Mouse (Mus musculus) adipocyte (in vitro differentiated cells): ENCODE measurements around the gene Fdx1.

Experiments
- DNase-seq: peaks from one replicate; pipeline ENCODE4 v3.0.0-alpha.2; 2016; ENCODE audit warnings: low spot score

Gene Fdx1

GRCm38 (mm10) chr9:51961190-51961909 is 2.0 kb downstream of the Fdx1 start:
- DNase-seq = peak; percentile 64

- DNase-seq = no peak
These were observed 3.0 kb downstream of the Fdx1 start for GRCm38 (mm10) chr9:51960331-51960730.

- peak; percentile 74 for DNase-seq
These were observed 4.4 kb downstream of the Fdx1 start for GRCm38 (mm10) chr9:51958981-51959380.

GRCm38 (mm10) chr9:51957025-51957424 is 6.3 kb downstream of the Fdx1 start:
- no peak for DNase-seq

GRCm38 (mm10) chr9:51956484-51956883 is 6.9 kb downstream of the Fdx1 start:
- DNase-seq = peak; percentile 80

GRCm38 (mm10) chr9:51951337-51951736 is 12.0 kb downstream of the Fdx1 start:
- DNase-seq = peak; percentile 47

- peak; percentile 42 for DNase-seq
These were observed 12.7 kb downstream of the Fdx1 start for GRCm38 (mm10) chr9:51950667-51951066.

- DNase-seq = no peak
These were observed 13.1 kb downstream of the Fdx1 start for GRCm38 (mm10) chr9:51950225-51950624.

- no peak for DNase-seq
These were observed 19.4 kb downstream of the Fdx1 start for GRCm38 (mm10) chr9:51943934-51944333.

- DNase-seq = no peak
These were observed 28.7 kb downstream of the Fdx1 start for GRCm38 (mm10) chr9:51934641-51935040.

- DNase-seq = no peak
These were observed 31.4 kb downstream of the Fdx1 start for GRCm38 (mm10) chr9:51931997-51932396.

GRCm38 (mm10) chr9:51931054-51931690 is 32.2 kb downstream of the Fdx1 start:
- DNase-seq = peak; percentile 54

- DNase-seq = no peak
These were observed 33.4 kb downstream of the Fdx1 start for GRCm38 (mm10) chr9:51929972-51930371.

- DNase-seq = no peak
These were observed 34.7 kb downstream of the Fdx1 start for GRCm38 (mm10) chr9:51928659-51929058.

- DNase-seq = no peak
These were observed 35.2 kb downstream of the Fdx1 start for GRCm38 (mm10) chr9:51928116-51928515.

GRCm38 (mm10) chr9:51927680-51928079 is 35.7 kb downstream of the Fdx1 start:
- no peak for DNase-seq

GRCm38 (mm10) chr9:51926629-51927028 is 36.7 kb downstream of the Fdx1 start:
- no peak for DNase-seq

- DNase-seq = no peak
These were observed 38.7 kb downstream of the Fdx1 start for GRCm38 (mm10) chr9:51924551-51925081.

- no peak for DNase-seq
These were observed 40.6 kb downstream of the Fdx1 start for GRCm38 (mm10) chr9:51922756-51923155.

GRCm38 (mm10) chr9:51915580-51915979 is 47.8 kb downstream of the Fdx1 start:
- no peak for DNase-seq

- DNase-seq = no peak
These were observed 48.8 kb downstream of the Fdx1 start for GRCm38 (mm10) chr9:51914481-51915120.

GRCm38 (mm10) chr9:51908838-51909237 is 54.5 kb downstream of the Fdx1 start:
- DNase-seq = peak; percentile 89

GRCm38 (mm10) chr9:51908255-51908654 is 55.1 kb downstream of the Fdx1 start:
- DNase-seq = peak; percentile 71
